In genomic region chr1:64119851-64120250, GRCm38 (mm10) we compare ENCODE assay signal across 8 mouse cellular contexts. TPM values are rescaled to one million over a fixed set of nuclear protein-coding genes. Genes with fewer than 3 reads are reported as not detected.
DNase-seq lines count a peak whose midpoint lies in the region; TF ChIP-seq lines count a peak whose summit lies in the region.

No protein-coding gene starts in this region.

- peak overlapping the region; percentile 100 for H3K27ac ChIP-seq in heart, adult 2 months
- H3K27ac ChIP-seq in kidney, adult 2 months (ENCODE audit: insufficient read depth, low read depth, low read length), result peak overlapping the region; percentile 92
- peak overlapping the region; percentile 54 for H3K27ac ChIP-seq in liver, adult 2 months (replicated peaks; ENCODE audit: insufficient read depth, low read depth, low read length)

- H3K36me3 ChIP-seq in heart, adult 2 months (ENCODE audit: control insufficient read depth, insufficient read depth, low read length), result peaks cover 16% of the 10 kb centered on the region
- no peaks in the 10 kb centered on the region for H3K36me3 ChIP-seq in kidney, adult 2 months (ENCODE audit: control insufficient read depth, insufficient read depth, low read length)
- no peaks in the 10 kb centered on the region for H3K36me3 ChIP-seq in liver, adult 2 months (ENCODE audit: control insufficient read depth, insufficient read depth, low read length)

- peak; percentile 19 for DNase-seq in ovary, postnatal 10 days (ENCODE audit: low spot score)
- no peak for DNase-seq in ovary, postnatal 14 days (ENCODE audit: low spot score)
- DNase-seq in cerebellum, postnatal 14 days, result peak; percentile 51 to 68
- peak; percentile 61 to 69 for DNase-seq in heart, adult 2 months
- DNase-seq in kidney, adult 2 months, result peak; percentile 45
- peak; percentile 18 for DNase-seq in liver, adult 2 months (ENCODE audit: extremely low read depth, low read depth, low spot score)
- peak; percentile 41 for DNase-seq in neural tube, embryonic 10.5 days (ENCODE audit: extremely low spot score, low spot score)
- no peak for DNase-seq in spleen, postnatal 36 days (ENCODE audit: low spot score in 2 of 2)

- peak overlapping the region; percentile 68 for H3K4me3 ChIP-seq in heart, adult 2 months
- H3K4me3 ChIP-seq in kidney, adult 2 months (ENCODE audit: insufficient read depth, low read depth, low read length), result peak overlapping the region; percentile 91
- H3K4me3 ChIP-seq in liver, adult 2 months (ENCODE audit: insufficient read depth, low read depth, low read length), result peak overlapping the region; percentile 52

- no peak for TF ChIP-seq CTCF in heart, adult 2 months (IDR thresholded peaks at IDR 0.05)
- TF ChIP-seq CTCF in kidney, adult 2 months (conservative IDR thresholded peaks at IDR 0.05; ENCODE audit: insufficient read depth, insufficient read length, low read depth, low read length), result no peak
- TF ChIP-seq CTCF in liver, adult 2 months (IDR thresholded peaks at IDR 0.05; ENCODE audit: low read depth, low read length), result no peak

- no peaks in the 10 kb centered on the region for H3K27me3 ChIP-seq in heart, adult 2 months (ENCODE audit: control insufficient read depth, insufficient read depth, low read length)
- H3K27me3 ChIP-seq in kidney, adult 2 months (replicated peaks; ENCODE audit: control insufficient read depth, insufficient read depth, low read length), result no peaks in the 10 kb centered on the region
- no peaks in the 10 kb centered on the region for H3K27me3 ChIP-seq in liver, adult 2 months (ENCODE audit: control insufficient read depth, insufficient read depth, low read length)

- peaks cover 5% of the 10 kb centered on the region for H3K79me2 ChIP-seq in heart, adult 2 months (replicated peaks; ENCODE audit: control insufficient read depth, insufficient read depth, low read length)
- H3K79me2 ChIP-seq in liver, adult 2 months (ENCODE audit: control insufficient read depth, insufficient read depth, low read length), result no peaks in the 10 kb centered on the region; the same call in 1 of the 2 replicates

- no peak for TF ChIP-seq POLR2A in heart, adult 2 months (IDR thresholded peaks at IDR 0.05; ENCODE audit: insufficient read depth, low read depth, low read length)
- no peak for TF ChIP-seq POLR2A in kidney, adult 2 months (IDR thresholded peaks at IDR 0.05; ENCODE audit: low read depth, low read length)
- TF ChIP-seq POLR2A in liver, adult 2 months (IDR thresholded peaks at IDR 0.05; ENCODE audit: extremely low read depth, insufficient read depth, low read length), result no peak

- H3K4me1 ChIP-seq in heart, adult 2 months (ENCODE audit: control insufficient read depth, insufficient read depth, low read length), result peaks cover 17% of the 10 kb centered on the region
- peaks cover 13% of the 10 kb centered on the region; the same call in 1 of the 2 replicates for H3K4me1 ChIP-seq in kidney, adult 2 months (ENCODE audit: control insufficient read depth, insufficient read depth, low read length)
- peaks cover 4% of the 10 kb centered on the region; the same call in 1 of the 2 replicates for H3K4me1 ChIP-seq in liver, adult 2 months (ENCODE audit: control insufficient read depth, insufficient read depth, low read length)

- peak overlapping the region; percentile 70 for H3K9ac ChIP-seq in heart, adult 2 months (ENCODE audit: low read depth, low read length)
- H3K9ac ChIP-seq in liver, adult 2 months (ENCODE audit: low read depth, low read length), result peak overlapping the region; percentile 76

- intact Hi-C loops in heart, adult 2 months (cut with DNase I), result loop anchor here (1.0 to 10.0 kb wide), 7 partner anchors 42 to 415 kb away; partner anchors contain the start of genes 4933402D24Rik, Creb1, Fastkd2 and Mdh1b

- TF ChIP-seq EP300 in heart, adult 2 months (IDR thresholded peaks at IDR 0.05; ENCODE audit: insufficient read depth, low read depth, low read length), result no peak

- WGBS in heart, adult 2 months, result 3% methylated on average over 8 of the region's 8 CpGs
- WGBS in kidney, adult 2 months, result under 1% methylated on average over 8 of the region's 8 CpGs
- WGBS in liver, adult 2 months, result 4% methylated on average over 8 of the region's 8 CpGs

RNA-seq across cellular contexts. Expression of gene Klf7, which starts 2.2 kb away (rescaled TPM):
- total RNA-seq in heart, adult 2 months (2021), result 10 to 100 TPM; 18.4 to 18.9 TPM
- 10.3 and 15.7 TPM in 2 replicates for polyA plus RNA-seq in heart, adult 2 months (2012; rRNA removed)
- 6.9 and 7.2 TPM in 2 replicates for polyA plus RNA-seq in kidney, adult 2 months (2012; rRNA removed)
- 4.0 and 4.4 TPM in 2 replicates for total RNA-seq in liver, adult 2 months (2014; rRNA removed)
- 2.0 and 2.2 TPM in 2 replicates for polyA plus RNA-seq in liver, adult 2 months (2012; rRNA removed)

Comparison
In these comparisons a context has a peak if more than half of its experiments do, and no peak if none do; other contexts are left out.
1. DNase-seq: peak in ovary, postnatal 10 days (single experiment), cerebellum, postnatal 14 days (2 of 2), heart, adult 2 months (2 of 2), kidney, adult 2 months (single experiment), liver, adult 2 months (single experiment) and neural tube, embryonic 10.5 days (single experiment); none in ovary, postnatal 14 days (single experiment) and spleen, postnatal 36 days (0 of 2).
2. Peak in every context shown above with its lines, with median percentiles within 50 percentile points of each other: H3K27ac ChIP-seq and H3K4me3 ChIP-seq.